11 mouse cellular contexts compared by ENCODE assay signal in genomic region chr2:60086197-60086903, GRCm38 (mm10).
A peak's percentile ranks its signal among the peaks of the same experiment; 100 is the strongest.
DNase-seq lines count a peak whose midpoint lies in the region; ATAC-seq lines count a peak whose summit lies in the region.
"Had no signal": no experiment of that assay in that cellular context is flagged by ENCODE, and none has a peak within 500 bp of the region (broad histone marks: within the 10 kb centered on the region; RNA-seq: fewer than 3 reads in every experiment).

No protein-coding gene starts in this region.

- ATAC-seq in lung, embryonic 16.5 days (ENCODE audit: low read depth), result peak; percentile 46; the same call in 1 of the 2 replicates
- no peak for ATAC-seq in activated CD4-positive, CD25-positive, alpha-beta regulatory T cell, adult 4 months
- ATAC-seq in intestine, embryonic 16.5 days, result no peak

- H3K27ac ChIP-seq in lung, embryonic 16.5 days (ENCODE audit: low read length), result peak overlapping the region; percentile 59
- H3K27ac ChIP-seq in intestine, embryonic 16.5 days (ENCODE audit: low read length), result no peak overlapping the region
- H3K27ac ChIP-seq: liver, embryonic 13.5 days; neural tube, embryonic 12.5 days had no signal

- DNase-seq in gastrocnemius, postnatal 14 days, result peak; percentile 12
- no peak for DNase-seq in gastrocnemius, postnatal 25 days
- DNase-seq in adipocyte (ENCODE audit: low spot score), result peak; percentile 95
- peak; percentile 25 for DNase-seq in heart, adult 8-10 months (ENCODE audit: low spot score)
- DNase-seq in embryo, embryonic 11 days, result no peak
- DNase-seq: liver, embryonic 13.5 days had no signal

- peaks cover 15% of the 10 kb centered on the region for H3K4me1 ChIP-seq in lung, embryonic 16.5 days (replicated peaks; ENCODE audit: control insufficient read depth, insufficient read depth, low read length)
- H3K4me1 ChIP-seq in intestine, embryonic 16.5 days (ENCODE audit: control insufficient read depth, insufficient read depth, low read length), result peaks cover 16% of the 10 kb centered on the region

- H3K4me2 ChIP-seq in lung, embryonic 16.5 days (ENCODE audit: low read depth, low read length), result no peak overlapping the region
- no peak overlapping the region for H3K4me2 ChIP-seq in intestine, embryonic 16.5 days (ENCODE audit: low read depth, low read length)
- H3K4me2 ChIP-seq: liver, embryonic 13.5 days; neural tube, embryonic 12.5 days had no signal

- H3K4me3 ChIP-seq in lung, embryonic 16.5 days (ENCODE audit: low read length), result no peak overlapping the region
- H3K4me3 ChIP-seq in intestine, embryonic 16.5 days (ENCODE audit: low read length), result no peak overlapping the region
- H3K4me3 ChIP-seq: liver, embryonic 13.5 days; neural tube, embryonic 12.5 days had no signal

- intact Hi-C loops in gastrocnemius, postnatal 14 days (cut with DNase I; ENCODE audit: low total_unique reads), result no loop called here

- 50% methylated on average over 8 of the region's 8 CpGs for WGBS in lung, embryonic 16.5 days
- 77% methylated on average over 8 of the region's 8 CpGs for WGBS in intestine, embryonic 16.5 days

- H3K36me3 ChIP-seq in lung, embryonic 16.5 days (ENCODE audit: control insufficient read depth, insufficient read depth, low read length), result no peaks in the 10 kb centered on the region
- H3K36me3 ChIP-seq in intestine, embryonic 16.5 days (ENCODE audit: control insufficient read depth, insufficient read depth, low read length), result no peaks in the 10 kb centered on the region
- H3K36me3 ChIP-seq: liver, embryonic 13.5 days; neural tube, embryonic 12.5 days had no signal

- H3K9me3 ChIP-seq in lung, embryonic 16.5 days (ENCODE audit: control insufficient read depth, low read length), result no peaks in the 10 kb centered on the region
- no peaks in the 10 kb centered on the region for H3K9me3 ChIP-seq in intestine, embryonic 16.5 days (ENCODE audit: control insufficient read depth, low read length)
- H3K9me3 ChIP-seq: liver, embryonic 13.5 days; neural tube, embryonic 12.5 days had no signal

- H3K27me3 ChIP-seq in lung, embryonic 16.5 days (ENCODE audit: control insufficient read depth, insufficient read depth, low read depth, low read length), result no peaks in the 10 kb centered on the region
- no peaks in the 10 kb centered on the region for H3K27me3 ChIP-seq in intestine, embryonic 16.5 days (replicated peaks; ENCODE audit: control insufficient read depth, insufficient read depth, low read length)
- H3K27me3 ChIP-seq: CH12.LX; liver, embryonic 13.5 days; neural tube, embryonic 12.5 days had no signal

- no peak overlapping the region for H3K9ac ChIP-seq in lung, embryonic 16.5 days (ENCODE audit: low read length)
- H3K9ac ChIP-seq in intestine, embryonic 16.5 days (ENCODE audit: low read depth, low read length), result no peak overlapping the region
- H3K9ac ChIP-seq: liver, embryonic 13.5 days; neural tube, embryonic 12.5 days had no signal

Comparison
In these comparisons a context has a peak if more than half of its experiments do, and no peak if none do; other contexts are left out.
1. DNase-seq: peak in gastrocnemius, postnatal 14 days (single experiment), adipocyte (single experiment) and heart, adult 8-10 months (single experiment); none in gastrocnemius, postnatal 25 days (single experiment) and embryo, embryonic 11 days (single experiment).